Mouse (Mus musculus) intestine, embryonic 16.5 days (tissue): ENCODE measurements at regions not wholly inside any gene's neighbourhood (a gene's known extent, or its start where the extent isn't known, plus 50 kb on each side); places are given as distances from the start of the nearest gene placed in this dataset.

Source experiments
- ATAC-seq: fragments of 200-750 bp; cut with Nextera tagmentation; 2 replicates; pipeline ENCODE4 v1.8.0; 2017; ENCODE audit warnings: moderate TSS enrichment, moderate library complexity
- H3K27ac ChIP-seq: fragments of 300-500 bp; sonication (generic); 2 replicates; pipeline ENCODE4 v1.5.1; 2014; ENCODE audit warnings: mild to moderate bottlenecking, low read length
- H3K27me3 ChIP-seq: fragments of 300-500 bp; sonication (generic); replicated peaks from 2 replicates; pipeline ENCODE4 v1.6.1; 2014; ENCODE audit warnings: low read length, control low read depth, mixed read lengths; ENCODE audit not compliant: control insufficient read depth, insufficient read depth
- H3K36me3 ChIP-seq: fragments of 300-500 bp; sonication (generic); 2 replicates; pipeline ENCODE4 v1.6.1; 2014; ENCODE audit warnings: low read length, control low read depth; ENCODE audit not compliant: control insufficient read depth, insufficient read depth
- H3K4me1 ChIP-seq: fragments of 300-500 bp; sonication (generic); 2 replicates; pipeline ENCODE4 v1.6.1; 2014; ENCODE audit warnings: low read length, control low read depth, mixed read lengths; ENCODE audit not compliant: control insufficient read depth, insufficient read depth
- H3K4me2 ChIP-seq: fragments of 300-500 bp; sonication (generic); 2 replicates; pipeline ENCODE4 v1.6.1; 2014; ENCODE audit warnings: low read depth, low read length, control low read depth
- H3K4me3 ChIP-seq: fragments of 300-500 bp; sonication (generic); 2 replicates; pipeline ENCODE4 v1.5.1; 2014; ENCODE audit warnings: mild to moderate bottlenecking, low read length
- H3K9ac ChIP-seq: fragments of 300-500 bp; sonication (generic); 2 replicates; pipeline ENCODE4 v1.6.1; 2014; ENCODE audit warnings: low read depth, low read length
- H3K9me3 ChIP-seq: fragments of 300-500 bp; sonication (generic); 2 replicates; pipeline ENCODE4 v1.6.1; 2016; ENCODE audit warnings: low read length, control low read depth; ENCODE audit not compliant: control insufficient read depth
- WGBS: fragments of 180-500 bp; shearing (Covaris S2); extraction: QIAGEN DNeasy Blood & Tissue Kit; methylation state at CpG from one replicate; pipeline ENCODE4 v1.1.7; 2014; 5-methylcytosine and 5-hydroxymethylcytosine counted together

- H3K4me2 ChIP-seq = no peak overlapping the region
- H3K9ac ChIP-seq = no peak overlapping the region
- H3K9me3 ChIP-seq = peaks cover 4% of the 10 kb centered on the region; the same call in 1 of the 2 replicates
- no peak for ATAC-seq
- H3K27me3 ChIP-seq = no peaks in the 10 kb centered on the region
- 58% methylated on average over 3 of the region's 3 CpGs for WGBS
- H3K4me3 ChIP-seq = no peak overlapping the region
- no peak overlapping the region for H3K27ac ChIP-seq
- H3K4me1 ChIP-seq = no peaks in the 10 kb centered on the region
- H3K36me3 ChIP-seq = no peaks in the 10 kb centered on the region
Observed at GRCm38 (mm10) chr2:159703100-159703499, 630.9 kb downstream of the Gm826 start.

GRCm38 (mm10) chr2:159708141-159708540 is 625.8 kb downstream of the Gm826 start:
- Histone ChIP-seq H3K36me3 (no peaks in the 10 kb centered on the region), H3K27ac (no peak overlapping the region), H3K4me3 (no peak overlapping the region), H3K4me1 (no peaks in the 10 kb centered on the region), H3K9ac (no peak overlapping the region), H3K9me3 (no peaks in the 10 kb centered on the region), H3K4me2 (no peak overlapping the region), H3K27me3 (no peaks in the 10 kb centered on the region)
- no peak for ATAC-seq
- WGBS = 82% methylated on average over 2 of the region's 2 CpGs

- Histone ChIP-seq H3K36me3 (no peaks in the 10 kb centered on the region), H3K27me3 (no peaks in the 10 kb centered on the region), H3K27ac (no peak overlapping the region), H3K9ac (no peak overlapping the region), H3K4me3 (no peak overlapping the region), H3K9me3 (no peaks in the 10 kb centered on the region), H3K4me2 (no peak overlapping the region), H3K4me1 (no peaks in the 10 kb centered on the region)
- WGBS = 66% methylated on average over 3 of the region's 3 CpGs
- ATAC-seq = no peak
Observed at GRCm38 (mm10) chr2:159714633-159715032, 619.3 kb downstream of the Gm826 start.

GRCm38 (mm10) chr2:159718738-159719137 is 615.2 kb downstream of the Gm826 start:
- no peaks in the 10 kb centered on the region for H3K4me1 ChIP-seq
- no peak for ATAC-seq
- WGBS = 48% methylated on average over 2 of the region's 2 CpGs

GRCm38 (mm10) chr2:159725158-159726076 is 608.5 kb downstream of the Gm826 start:
- no peaks in the 10 kb centered on the region for H3K4me1 ChIP-seq
- H3K9me3 ChIP-seq = no peaks in the 10 kb centered on the region
- ATAC-seq = no peak
- H3K4me3 ChIP-seq = no peak overlapping the region
- H3K27me3 ChIP-seq = no peaks in the 10 kb centered on the region
- H3K4me2 ChIP-seq = no peak overlapping the region
- H3K9ac ChIP-seq = no peak overlapping the region
- no peak overlapping the region for H3K27ac ChIP-seq
- no peaks in the 10 kb centered on the region for H3K36me3 ChIP-seq
- 41% methylated on average over 7 of the region's 7 CpGs for WGBS

More at GRCm38 (mm10) chr2:159718738-159719137, 615.2 kb downstream of the Gm826 start:
- Histone ChIP-seq H3K9me3 (no peaks in the 10 kb centered on the region), H3K4me3 (no peak overlapping the region), H3K27me3 (no peaks in the 10 kb centered on the region), H3K4me2 (no peak overlapping the region), H3K27ac (no peak overlapping the region), H3K9ac (no peak overlapping the region), H3K36me3 (no peaks in the 10 kb centered on the region)

GRCm38 (mm10) chr2:159729301-159729700 is 604.7 kb downstream of the Gm826 start:
- no peak overlapping the region for H3K4me3 ChIP-seq
- no peaks in the 10 kb centered on the region for H3K9me3 ChIP-seq
- H3K27ac ChIP-seq = no peak overlapping the region
- WGBS = 65% methylated on average over 3 of the region's 3 CpGs
- H3K4me2 ChIP-seq = no peak overlapping the region
- no peak for ATAC-seq
- H3K4me1 ChIP-seq = peaks cover 7% of the 10 kb centered on the region; the same call in 1 of the 2 replicates
- H3K27me3 ChIP-seq = no peaks in the 10 kb centered on the region
- no peak overlapping the region for H3K9ac ChIP-seq
- H3K36me3 ChIP-seq = no peaks in the 10 kb centered on the region

- Histone ChIP-seq H3K36me3 (no peaks in the 10 kb centered on the region), H3K9me3 (no peaks in the 10 kb centered on the region), H3K4me1 (peaks cover 7% of the 10 kb centered on the region; the same call in 1 of the 2 replicates), H3K27me3 (no peaks in the 10 kb centered on the region), H3K9ac (no peak overlapping the region), H3K4me3 (no peak overlapping the region), H3K27ac (no peak overlapping the region), H3K4me2 (no peak overlapping the region)
- 53% methylated on average over 8 of the region's 8 CpGs for WGBS
- no peak for ATAC-seq
Observed at GRCm38 (mm10) chr2:159730221-159730620, 603.7 kb downstream of the Gm826 start.

- H3K4me1 ChIP-seq = peaks cover 7% of the 10 kb centered on the region; the same call in 1 of the 2 replicates
- no peak overlapping the region for H3K27ac ChIP-seq
- H3K9me3 ChIP-seq = no peaks in the 10 kb centered on the region
- H3K27me3 ChIP-seq = no peaks in the 10 kb centered on the region
- no peak for ATAC-seq
- no peak overlapping the region for H3K4me3 ChIP-seq
- no peak overlapping the region for H3K9ac ChIP-seq
- H3K36me3 ChIP-seq = no peaks in the 10 kb centered on the region
- H3K4me2 ChIP-seq = no peak overlapping the region
Observed at GRCm38 (mm10) chr2:159731305-159731704, 602.7 kb downstream of the Gm826 start.

- H3K36me3 ChIP-seq = no peaks in the 10 kb centered on the region
- 12% methylated on average over 3 of the region's 3 CpGs for WGBS
- ATAC-seq = peak; percentile 81
- no peaks in the 10 kb centered on the region for H3K9me3 ChIP-seq
- H3K4me3 ChIP-seq = no peak overlapping the region
- H3K9ac ChIP-seq = no peak overlapping the region
- peaks cover 7% of the 10 kb centered on the region; the same call in 1 of the 2 replicates for H3K4me1 ChIP-seq
- H3K27ac ChIP-seq = no peak overlapping the region
- H3K27me3 ChIP-seq = no peaks in the 10 kb centered on the region
- no peak overlapping the region for H3K4me2 ChIP-seq
Observed at GRCm38 (mm10) chr2:159732413-159732812, 601.5 kb downstream of the Gm826 start.
